Mouse (Mus musculus) neural tube, embryonic 11.5 days (tissue): ENCODE results near the gene Vcam1. TPM values are rescaled to one million over a fixed set of nuclear protein-coding genes. Genes with fewer than 3 reads are reported as not detected.
A peak's percentile ranks its signal among the peaks of the same experiment; 100 is the strongest.

Experiments
- ATAC-seq: fragments of 200-750 bp; cut with Nextera tagmentation; 2 replicates; pipeline ENCODE4 v1.8.0; 2017; ENCODE audit warnings: moderate number of reproducible peaks, mild to moderate bottlenecking, moderate TSS enrichment, moderate library complexity; ENCODE audit not compliant: insufficient read depth, low FRiP score, low TSS enrichment
- DNase-seq: peaks from one replicate; pipeline ENCODE4 v3.0.0-alpha.2; 2015; ENCODE audit warnings: low spot score
- H3K27ac ChIP-seq: fragments of 300-500 bp; sonication (generic); 2 replicates; pipeline ENCODE4 v1.5.1; 2014; ENCODE audit warnings: low read depth, mild to moderate bottlenecking, low read length
- H3K27me3 ChIP-seq: fragments of 300-500 bp; sonication (generic); 2 replicates; pipeline ENCODE4 v1.6.1; 2014; ENCODE audit warnings: mild to moderate bottlenecking, low read length, mixed read lengths; ENCODE audit not compliant: control insufficient read depth, insufficient read depth
- H3K36me3 ChIP-seq: fragments of 300-500 bp; sonication (generic); 2 replicates; pipeline ENCODE4 v1.6.1; 2014; ENCODE audit warnings: mild to moderate bottlenecking, low read length, moderate library complexity, mixed read lengths; ENCODE audit not compliant: control insufficient read depth, insufficient read depth
- H3K4me1 ChIP-seq: fragments of 300-500 bp; sonication (generic); 2 replicates; pipeline ENCODE4 v1.6.1; 2014; ENCODE audit warnings: low read length, mixed read lengths; ENCODE audit not compliant: control insufficient read depth, insufficient read depth
- H3K4me2 ChIP-seq: fragments of 300-500 bp; sonication (generic); 2 replicates; pipeline ENCODE4 v1.6.1; 2014; ENCODE audit warnings: low read depth, mild to moderate bottlenecking, moderate library complexity
- H3K4me3 ChIP-seq: fragments of 300-500 bp; sonication (generic); 2 replicates; pipeline ENCODE4 v1.5.1; 2014; ENCODE audit warnings: low read depth, low read length
- H3K9ac ChIP-seq: fragments of 300-500 bp; sonication (generic); 2 replicates; pipeline ENCODE4 v1.6.1; 2014; ENCODE audit warnings: mild to moderate bottlenecking, low read length
- H3K9me3 ChIP-seq: fragments of 300-500 bp; sonication (generic); 2 replicates; pipeline ENCODE4 v1.6.1; 2016; ENCODE audit warnings: low read length; ENCODE audit not compliant: control insufficient read depth
- WGBS: fragments of 180-500 bp; shearing (Covaris S2); extraction: QIAGEN DNeasy Blood & Tissue Kit; methylation state at CpG from one replicate; pipeline ENCODE4 v1.1.7; 2014; 5-methylcytosine and 5-hydroxymethylcytosine counted together
- polyA plus RNA-seq: library from polyadenylated mRNA; unstranded; fragments of >200 nt; fragmentation: Nextera tagmentation; extraction: Ambion mirVana; gene quantifications from 2 replicates; pipeline ENCODE4 v1.2.1, GENCODE M21; 2014

Vcam1 gene
- polyA plus RNA-seq, 1 experiment from 2014 or later: 38.0 TPM

- Histone ChIP-seq H3K4me2 (no peak overlapping the region), H3K36me3 (no peaks in the 10 kb centered on the region), H3K4me1 (peaks cover 2% of the 10 kb centered on the region; the same call in 1 of the 2 replicates), H3K9me3 (no peaks in the 10 kb centered on the region), H3K27me3 (no peaks in the 10 kb centered on the region), H3K9ac (no peak overlapping the region), H3K27ac (no peak overlapping the region), H3K4me3 (no peak overlapping the region)
- DNase-seq: no peak
- no peak for ATAC-seq
- WGBS: 51% methylated on average over 4 of the region's 4 CpGs
These were observed 530 bp upstream of the Vcam1 start for GRCm38 (mm10) chr3:116129841-116130595.

GRCm38 (mm10) chr3:116128311-116129204 lies 930 bp downstream of the Vcam1 start:
- no peaks in the 10 kb centered on the region for H3K27me3 ChIP-seq
- H3K4me2 ChIP-seq: peak overlapping the region; percentile 36
- H3K36me3 ChIP-seq: no peaks in the 10 kb centered on the region
- H3K4me1 ChIP-seq: peaks cover 2% of the 10 kb centered on the region; the same call in 1 of the 2 replicates
- WGBS: 75% methylated on average over 18 of the region's 18 CpGs
- H3K4me3 ChIP-seq: peak overlapping the region; percentile 27
- ATAC-seq (no peak), DNase-seq (no peak)
- H3K9me3 ChIP-seq: no peaks in the 10 kb centered on the region
- H3K27ac ChIP-seq: peak overlapping the region; percentile 56; the same call in 1 of the 2 replicates
- H3K9ac ChIP-seq: peak overlapping the region; percentile 18; the same call in 1 of the 2 replicates

- no peaks in the 10 kb centered on the region for H3K36me3 ChIP-seq
- H3K27me3 ChIP-seq: no peaks in the 10 kb centered on the region
- peak overlapping the region; percentile 27 for H3K4me3 ChIP-seq
- ATAC-seq (no peak), DNase-seq (no peak)
- peaks cover 2% of the 10 kb centered on the region; the same call in 1 of the 2 replicates for H3K4me1 ChIP-seq
- H3K4me2 ChIP-seq: peak overlapping the region; percentile 25
- H3K27ac ChIP-seq: no peak overlapping the region
- WGBS: 78% methylated on average over 3 of the region's 3 CpGs
- no peaks in the 10 kb centered on the region for H3K9me3 ChIP-seq
- no peak overlapping the region; the same call in 1 of the 2 replicates for H3K9ac ChIP-seq
These were observed 1.7 kb downstream of the Vcam1 start for GRCm38 (mm10) chr3:116127836-116128235.

GRCm38 (mm10) chr3:116127281-116127680 lies 2.2 kb downstream of the Vcam1 start:
- no peaks in the 10 kb centered on the region for H3K36me3 ChIP-seq
- ATAC-seq: no peak
- 33% methylated on average over 2 of the region's 2 CpGs for WGBS
- H3K4me3 ChIP-seq: no peak overlapping the region
- H3K27ac ChIP-seq: no peak overlapping the region
- no peaks in the 10 kb centered on the region for H3K27me3 ChIP-seq
- H3K4me1 ChIP-seq: peaks cover 2% of the 10 kb centered on the region; the same call in 1 of the 2 replicates
- peak; percentile 29 for DNase-seq
- no peak overlapping the region for H3K9ac ChIP-seq
- H3K4me2 ChIP-seq: peak overlapping the region; percentile 3; the same call in 1 of the 2 replicates
- H3K9me3 ChIP-seq: no peaks in the 10 kb centered on the region

GRCm38 (mm10) chr3:116126508-116127190 lies 2.8 kb downstream of the Vcam1 start:
- Histone ChIP-seq H3K9ac (no peak overlapping the region), H3K27ac (no peak overlapping the region)

GRCm38 (mm10) chr3:116126070-116126469 lies 3.4 kb downstream of the Vcam1 start:
- H3K27me3 ChIP-seq: no peaks in the 10 kb centered on the region
- ATAC-seq (peak; percentile 35; the same call in 1 of the 2 replicates), DNase-seq (peak; percentile 26)
- no peak overlapping the region for H3K4me3 ChIP-seq
- H3K9ac ChIP-seq: no peak overlapping the region
- H3K9me3 ChIP-seq: no peaks in the 10 kb centered on the region
- H3K36me3 ChIP-seq: no peaks in the 10 kb centered on the region
- WGBS: 24% methylated on average over 4 of the region's 4 CpGs
- H3K4me1 ChIP-seq: peaks cover 2% of the 10 kb centered on the region; the same call in 1 of the 2 replicates
- H3K4me2 ChIP-seq: peak overlapping the region; percentile 8; the same call in 1 of the 2 replicates
- H3K27ac ChIP-seq: no peak overlapping the region

More at GRCm38 (mm10) chr3:116126508-116127190, 2.8 kb downstream of the Vcam1 start:
- no peaks in the 10 kb centered on the region for H3K27me3 ChIP-seq
- H3K9me3 ChIP-seq: no peaks in the 10 kb centered on the region
- ATAC-seq (peak; percentile 56), DNase-seq (peak; percentile 25)
- H3K4me2 ChIP-seq: peak overlapping the region; percentile 15
- H3K4me3 ChIP-seq: no peak overlapping the region
- WGBS: 50% methylated on average over 7 of the region's 7 CpGs
- peaks cover 2% of the 10 kb centered on the region; the same call in 1 of the 2 replicates for H3K4me1 ChIP-seq
- no peaks in the 10 kb centered on the region for H3K36me3 ChIP-seq

- Histone ChIP-seq H3K9ac (no peak overlapping the region), H3K36me3 (no peaks in the 10 kb centered on the region), H3K9me3 (no peaks in the 10 kb centered on the region), H3K27ac (no peak overlapping the region), H3K4me3 (no peak overlapping the region), H3K27me3 (no peaks in the 10 kb centered on the region), H3K4me1 (no peaks in the 10 kb centered on the region), H3K4me2 (no peak overlapping the region)
- 90% methylated on average over 3 of the region's 3 CpGs for WGBS
- DNase-seq (no peak), ATAC-seq (no peak)
These were observed 5.7 kb downstream of the Vcam1 start for GRCm38 (mm10) chr3:116123827-116124226.

GRCm38 (mm10) chr3:116122696-116123095 lies 6.8 kb downstream of the Vcam1 start:
- DNase-seq (no peak), ATAC-seq (no peak)
- Histone ChIP-seq H3K27ac (no peak overlapping the region), H3K9ac (no peak overlapping the region), H3K4me3 (no peak overlapping the region), H3K36me3 (no peaks in the 10 kb centered on the region), H3K27me3 (no peaks in the 10 kb centered on the region), H3K4me1 (no peaks in the 10 kb centered on the region), H3K4me2 (no peak overlapping the region), H3K9me3 (no peaks in the 10 kb centered on the region)
- WGBS: 91% methylated on average over 4 of the region's 4 CpGs
